Mouse (Mus musculus) forebrain, embryonic 15.5 days (tissue): ENCODE data around the gene Abcb5. TPM values are rescaled to one million over a fixed set of nuclear protein-coding genes. Genes with fewer than 3 reads are reported as not detected.

Experiments used
- ATAC-seq: fragments of 200-750 bp; cut with Nextera tagmentation; replicated peaks from 2 replicates; pipeline ENCODE4 v1.8.0; 2017; ENCODE audit warnings: mild to moderate bottlenecking, moderate TSS enrichment, moderate library complexity
- H3K27ac ChIP-seq: fragments of 300-500 bp; sonication (generic); replicated peaks from 2 replicates; pipeline ENCODE4 v1.5.1; 2015; ENCODE audit warnings: mild to moderate bottlenecking, inconsistent platforms
- H3K27me3 ChIP-seq: fragments of 300-500 bp; sonication (generic); 2 replicates; pipeline ENCODE4 v1.6.1; 2015; ENCODE audit warnings: inconsistent platforms
- H3K36me3 ChIP-seq: fragments of 300-500 bp; sonication (generic); 2 replicates; pipeline ENCODE4 v1.6.1; 2015; ENCODE audit warnings: mild to moderate bottlenecking, inconsistent platforms
- H3K4me1 ChIP-seq: fragments of 300-500 bp; sonication (generic); 2 replicates; pipeline ENCODE4 v1.6.1; 2015; ENCODE audit warnings: inconsistent platforms
- H3K4me2 ChIP-seq: fragments of 300-500 bp; sonication (generic); replicated peaks from 2 replicates; pipeline ENCODE4 v1.6.1; 2015; ENCODE audit warnings: mild to moderate bottlenecking, inconsistent platforms
- H3K4me3 ChIP-seq: fragments of 300-500 bp; sonication (generic); 2 replicates; pipeline ENCODE4 v1.5.1; 2015; ENCODE audit warnings: mild to moderate bottlenecking, inconsistent platforms
- H3K9ac ChIP-seq: fragments of 300-500 bp; sonication (generic); replicated peaks from 2 replicates; pipeline ENCODE4 v1.6.1; 2015; ENCODE audit warnings: mild to moderate bottlenecking, inconsistent platforms
- H3K9me3 ChIP-seq: fragments of 300-500 bp; sonication (generic); 2 replicates; pipeline ENCODE4 v1.6.1; 2016; ENCODE audit warnings: inconsistent platforms
- WGBS: fragments of 180-500 bp; shearing (Covaris S2); methylation state at CpG from one replicate; pipeline ENCODE4 v1.1.7; 2015; ENCODE audit warnings: mixed read lengths; 5-methylcytosine and 5-hydroxymethylcytosine counted together
- polyA plus RNA-seq: library from polyadenylated mRNA; unstranded; fragments of >200 nt; fragmentation: Nextera tagmentation; extraction: Ambion mirVana; gene quantifications from 2 replicates; pipeline ENCODE4 v1.2.1, GENCODE M21; 2015

The Abcb5 gene
- polyA plus RNA-seq, 1 experiment from 2014 or later, result not detected

- WGBS, result 77% methylated on average over 8 of the region's 8 CpGs
- H3K9me3 ChIP-seq, result no peaks in the 10 kb centered on the region
- no peaks in the 10 kb centered on the region for H3K4me1 ChIP-seq
- H3K27me3 ChIP-seq, result no peaks in the 10 kb centered on the region
- ATAC-seq, result no peak
- H3K4me2 ChIP-seq, result no peak overlapping the region
- no peak overlapping the region for H3K9ac ChIP-seq
- no peaks in the 10 kb centered on the region for H3K36me3 ChIP-seq
- no peak overlapping the region for H3K27ac ChIP-seq
- no peak overlapping the region for H3K4me3 ChIP-seq
These were observed 93.5 kb downstream of the Abcb5 start for GRCm38 (mm10) chr12:118872673-118873072.

GRCm38 (mm10) chr12:118856151-118856550, 110.1 kb downstream of the Abcb5 start:
- ATAC-seq, result no peak
- Histone ChIP-seq H3K4me1 (peaks cover 8% of the 10 kb centered on the region), H3K27ac (no peak overlapping the region), H3K9ac (no peak overlapping the region), H3K4me2 (no peak overlapping the region), H3K9me3 (no peaks in the 10 kb centered on the region), H3K27me3 (peaks cover 24% of the 10 kb centered on the region), H3K4me3 (no peak overlapping the region), H3K36me3 (no peaks in the 10 kb centered on the region)
- 3% methylated on average over 7 of the region's 7 CpGs for WGBS

- under 1% methylated on average over 34 of the region's 34 CpGs for WGBS
- peak; percentile 98 for ATAC-seq
- H3K9ac ChIP-seq, result peak overlapping the region; percentile 48
- peaks cover 24% of the 10 kb centered on the region for H3K27me3 ChIP-seq
- no peaks in the 10 kb centered on the region for H3K36me3 ChIP-seq
- H3K27ac ChIP-seq, result peak overlapping the region; percentile 73
- peaks cover 11% of the 10 kb centered on the region for H3K4me1 ChIP-seq
- peak overlapping the region; percentile 43 for H3K4me3 ChIP-seq
- H3K4me2 ChIP-seq, result peak overlapping the region; percentile 53
- H3K9me3 ChIP-seq, result no peaks in the 10 kb centered on the region
These were observed 111.3 kb downstream of the Abcb5 start for GRCm38 (mm10) chr12:118854831-118855453.

- H3K9me3 ChIP-seq, result no peaks in the 10 kb centered on the region
- H3K27ac ChIP-seq, result peak overlapping the region; percentile 73
- peaks cover 24% of the 10 kb centered on the region for H3K27me3 ChIP-seq
- no peak for ATAC-seq
- peak overlapping the region; percentile 53 for H3K4me2 ChIP-seq
- H3K4me1 ChIP-seq, result peaks cover 16% of the 10 kb centered on the region
- no peaks in the 10 kb centered on the region for H3K36me3 ChIP-seq
- WGBS, result 1% methylated on average over 10 of the region's 10 CpGs
- H3K9ac ChIP-seq, result peak overlapping the region; percentile 48
- peak overlapping the region; percentile 43 for H3K4me3 ChIP-seq
These were observed 111.8 kb downstream of the Abcb5 start for GRCm38 (mm10) chr12:118854401-118854800.

- WGBS, result 15% methylated on average over 3 of the region's 3 CpGs
- peaks cover 24% of the 10 kb centered on the region for H3K27me3 ChIP-seq
- H3K4me2 ChIP-seq, result peak overlapping the region; percentile 53
- no peaks in the 10 kb centered on the region for H3K9me3 ChIP-seq
- H3K9ac ChIP-seq, result no peak overlapping the region
- H3K4me1 ChIP-seq, result peaks cover 27% of the 10 kb centered on the region
- ATAC-seq, result no peak
- H3K4me3 ChIP-seq, result peak overlapping the region; percentile 7
- no peaks in the 10 kb centered on the region for H3K36me3 ChIP-seq
- H3K27ac ChIP-seq, result no peak overlapping the region
These were observed 112.9 kb downstream of the Abcb5 start for GRCm38 (mm10) chr12:118853331-118853730.

GRCm38 (mm10) chr12:118850851-118851410, 115.3 kb downstream of the Abcb5 start:
- H3K27me3 ChIP-seq, result peaks cover 27% of the 10 kb centered on the region
- WGBS, result 20% methylated on average over 12 of the region's 12 CpGs
- peak overlapping the region; percentile 50 for H3K4me3 ChIP-seq
- H3K27ac ChIP-seq, result no peak overlapping the region
- no peak overlapping the region for H3K9ac ChIP-seq
- H3K4me2 ChIP-seq, result 0 out of 2 replicates have a peak overlapping the region, but pooled peaks have one; percentile 76
- H3K9me3 ChIP-seq, result no peaks in the 10 kb centered on the region
- no peak for ATAC-seq
- H3K36me3 ChIP-seq, result no peaks in the 10 kb centered on the region
- peaks cover 45% of the 10 kb centered on the region for H3K4me1 ChIP-seq

- Histone ChIP-seq H3K27ac (peak overlapping the region; percentile 66), H3K9me3 (no peaks in the 10 kb centered on the region), H3K4me2 (peak overlapping the region; percentile 76), H3K27me3 (peaks cover 35% of the 10 kb centered on the region), H3K9ac (peak overlapping the region; percentile 42), H3K4me3 (peak overlapping the region; percentile 50), H3K36me3 (no peaks in the 10 kb centered on the region), H3K4me1 (peaks cover 45% of the 10 kb centered on the region)
- 0 out of 2 replicates have a peak, but pooled peaks have one; percentile 12 for ATAC-seq
- under 1% methylated on average over 11 of the region's 11 CpGs for WGBS
These were observed 116.2 kb downstream of the Abcb5 start for GRCm38 (mm10) chr12:118849996-118850395.

- Histone ChIP-seq H3K9ac (peak overlapping the region; percentile 42), H3K4me1 (peaks cover 40% of the 10 kb centered on the region), H3K27me3 (peaks cover 42% of the 10 kb centered on the region), H3K9me3 (no peaks in the 10 kb centered on the region), H3K4me3 (peak overlapping the region; percentile 50), H3K36me3 (no peaks in the 10 kb centered on the region), H3K27ac (peak overlapping the region; percentile 66), H3K4me2 (peak overlapping the region; percentile 76)
- under 1% methylated on average over 78 of the region's 78 CpGs for WGBS
- ATAC-seq, result peak; percentile 47
These were observed 116.9 kb downstream of the Abcb5 start for GRCm38 (mm10) chr12:118849203-118849861.

- peaks cover 46% of the 10 kb centered on the region for H3K27me3 ChIP-seq
- H3K4me2 ChIP-seq, result peak overlapping the region; percentile 76
- ATAC-seq, result peak; percentile 53
- H3K9me3 ChIP-seq, result no peaks in the 10 kb centered on the region
- no peaks in the 10 kb centered on the region for H3K36me3 ChIP-seq
- peak overlapping the region; percentile 66 for H3K27ac ChIP-seq
- H3K4me1 ChIP-seq, result peaks cover 38% of the 10 kb centered on the region
- WGBS, result under 1% methylated on average over 78 of the region's 80 CpGs
- H3K4me3 ChIP-seq, result peak overlapping the region; percentile 50
- peak overlapping the region; percentile 42 for H3K9ac ChIP-seq
These were observed 117.6 kb downstream of the Abcb5 start for GRCm38 (mm10) chr12:118848496-118849202.

GRCm38 (mm10) chr12:118847861-118848495, 118.2 kb downstream of the Abcb5 start:
- H3K9me3 ChIP-seq, result no peaks in the 10 kb centered on the region
- WGBS, result under 1% methylated on average over 23 of the region's 23 CpGs
- peak overlapping the region; percentile 50 for H3K4me3 ChIP-seq
- H3K4me2 ChIP-seq, result peak overlapping the region; percentile 76
- H3K4me1 ChIP-seq, result peaks cover 43% of the 10 kb centered on the region
- peaks cover 40% of the 10 kb centered on the region for H3K27me3 ChIP-seq
- peak overlapping the region; percentile 66 for H3K27ac ChIP-seq
- no peaks in the 10 kb centered on the region for H3K36me3 ChIP-seq
- ATAC-seq, result no peak
- peak overlapping the region; percentile 42 for H3K9ac ChIP-seq

GRCm38 (mm10) chr12:118847381-118847780, 118.8 kb downstream of the Abcb5 start:
- no peaks in the 10 kb centered on the region for H3K36me3 ChIP-seq
- no peaks in the 10 kb centered on the region for H3K9me3 ChIP-seq
- H3K4me1 ChIP-seq, result peaks cover 49% of the 10 kb centered on the region
- H3K9ac ChIP-seq, result peak overlapping the region; percentile 42
- peak overlapping the region; percentile 76 for H3K4me2 ChIP-seq
- no peak for ATAC-seq
- H3K27me3 ChIP-seq, result peaks cover 35% of the 10 kb centered on the region
- H3K4me3 ChIP-seq, result peak overlapping the region; percentile 50
- peak overlapping the region; percentile 66 for H3K27ac ChIP-seq
- under 1% methylated on average over 17 of the region's 17 CpGs for WGBS
